Mouse (Mus musculus) liver, embryonic 12.5 days (tissue): ENCODE results near the gene H2al1a. TPM values are rescaled to one million over a fixed set of nuclear protein-coding genes. Genes with fewer than 3 reads are reported as not detected.
"Not testable (repeated sequence)": the region's sequence is repeated elsewhere in the genome, so short reads cannot be mapped to it uniquely, and the experiment has no call there.

Source experiments
- ATAC-seq: fragments of 200-750 bp; cut with Nextera tagmentation; 2 replicates; pipeline ENCODE4 v1.8.0; 2017; ENCODE audit warnings: moderate number of reproducible peaks, mild to moderate bottlenecking, moderate library complexity
- H3K27ac ChIP-seq: fragments of 300-500 bp; sonication (generic); 2 replicates; pipeline ENCODE4 v1.5.1; 2016; ENCODE audit warnings: mild to moderate bottlenecking
- H3K27me3 ChIP-seq: fragments of 300-500 bp; sonication (generic); replicated peaks from 2 replicates; pipeline ENCODE4 v1.6.1; 2016; ENCODE audit warnings: mild to moderate bottlenecking, moderate library complexity
- H3K36me3 ChIP-seq: fragments of 300-500 bp; sonication (generic); 2 replicates; pipeline ENCODE4 v1.6.1; 2016; ENCODE audit warnings: mild to moderate bottlenecking, moderate library complexity
- H3K4me1 ChIP-seq: fragments of 300-500 bp; sonication (generic); 2 replicates; pipeline ENCODE4 v1.6.1; 2016
- H3K4me2 ChIP-seq: fragments of 300-500 bp; sonication (generic); 2 replicates; pipeline ENCODE4 v1.6.1; 2016; ENCODE audit warnings: mild to moderate bottlenecking, moderate library complexity
- H3K4me3 ChIP-seq: fragments of 300-500 bp; sonication (generic); 2 replicates; pipeline ENCODE4 v1.5.1; 2016; ENCODE audit warnings: mild to moderate bottlenecking, moderate library complexity
- H3K9ac ChIP-seq: fragments of 300-500 bp; sonication (generic); 2 replicates; pipeline ENCODE4 v1.6.1; 2016; ENCODE audit warnings: mild to moderate bottlenecking, moderate library complexity
- H3K9me3 ChIP-seq: fragments of 300-500 bp; sonication (generic); replicated peaks from 2 replicates; pipeline ENCODE4 v1.6.1; 2016; ENCODE audit warnings: mild to moderate bottlenecking, moderate library complexity
- WGBS: fragments of 180-500 bp; shearing (Covaris S2); methylation state at CpG from one replicate; pipeline ENCODE4 v1.1.7; 2016; ENCODE audit not compliant: insufficient replicate concordance; 5-methylcytosine and 5-hydroxymethylcytosine counted together
- polyA plus RNA-seq: library from polyadenylated mRNA; unstranded; fragments of >200 nt; fragmentation: Nextera tagmentation; extraction: Ambion mirVana; gene quantifications from 2 replicates; pipeline ENCODE4 v1.2.1, GENCODE M21; 2016

Gene H2al1a
- polyA plus RNA-seq: not detected in 2 replicates

GRCm38 (mm10) chrX:11298957-11299356 is at the start of gene H2al1a:
Gene H2al1a (plus strand): TSS chrX:11299257.
- H3K4me2 ChIP-seq, H3K9me3 ChIP-seq, ATAC-seq, H3K4me1 ChIP-seq, H3K4me3 ChIP-seq, H3K27me3 ChIP-seq, H3K27ac ChIP-seq, H3K9ac ChIP-seq, H3K36me3 ChIP-seq: not testable (repeated sequence)
- WGBS: no CpG with 5 or more reads among the region's 3 CpGs

GRCm38 (mm10) chrX:11250155-11250554 is 48.9 kb upstream of the H2al1a start:
- ATAC-seq: no peak
- H3K4me3 ChIP-seq: no peak overlapping the region
- no peaks in the 10 kb centered on the region for H3K27me3 ChIP-seq
- H3K36me3 ChIP-seq: no peaks in the 10 kb centered on the region
- 37% methylated on average over 12 of the region's 12 CpGs for WGBS
- no peak overlapping the region for H3K4me2 ChIP-seq
- H3K9ac ChIP-seq: no peak overlapping the region
- no peaks in the 10 kb centered on the region for H3K9me3 ChIP-seq
- H3K27ac ChIP-seq: no peak overlapping the region
- H3K4me1 ChIP-seq: no peaks in the 10 kb centered on the region

- Histone ChIP-seq H3K9me3 (no peaks in the 10 kb centered on the region), H3K27me3 (no peaks in the 10 kb centered on the region), H3K9ac (no peak overlapping the region), H3K4me3 (no peak overlapping the region), H3K36me3 (no peaks in the 10 kb centered on the region), H3K27ac (no peak overlapping the region), H3K4me2 (no peak overlapping the region), H3K4me1 (no peaks in the 10 kb centered on the region)
- 38% methylated on average over 5 of the region's 5 CpGs for WGBS
- ATAC-seq: no peak
These were observed 45.0 kb upstream of the H2al1a start for GRCm38 (mm10) chrX:11254062-11254461.

GRCm38 (mm10) chrX:11254521-11255207 is 44.4 kb upstream of the H2al1a start:
- Histone ChIP-seq H3K27ac (no peak overlapping the region), H3K9ac (no peak overlapping the region), H3K4me1 (no peaks in the 10 kb centered on the region), H3K4me3 (no peak overlapping the region), H3K36me3 (no peaks in the 10 kb centered on the region), H3K4me2 (no peak overlapping the region), H3K27me3 (no peaks in the 10 kb centered on the region), H3K9me3 (no peaks in the 10 kb centered on the region)
- WGBS: 17% methylated on average over 11 of the region's 11 CpGs
- ATAC-seq: no peak

GRCm38 (mm10) chrX:11255564-11256360 is 43.3 kb upstream of the H2al1a start:
- H3K9ac ChIP-seq: no peak overlapping the region
- H3K27me3 ChIP-seq: no peaks in the 10 kb centered on the region
- WGBS: 35% methylated on average over 8 of the region's 8 CpGs
- H3K36me3 ChIP-seq: no peaks in the 10 kb centered on the region
- H3K4me3 ChIP-seq: no peak overlapping the region
- no peaks in the 10 kb centered on the region for H3K4me1 ChIP-seq
- H3K27ac ChIP-seq: no peak overlapping the region
- no peaks in the 10 kb centered on the region for H3K9me3 ChIP-seq
- no peak overlapping the region for H3K4me2 ChIP-seq
- no peak for ATAC-seq

- Histone ChIP-seq H3K9me3 (no peaks in the 10 kb centered on the region), H3K27me3 (peaks cover 6% of the 10 kb centered on the region; the same call in 1 of the 2 replicates), H3K4me2 (no peak overlapping the region), H3K27ac (no peak overlapping the region), H3K4me1 (no peaks in the 10 kb centered on the region), H3K9ac (no peak overlapping the region), H3K4me3 (no peak overlapping the region), H3K36me3 (no peaks in the 10 kb centered on the region)
- WGBS: 64% methylated on average over 8 of the region's 8 CpGs
- ATAC-seq: no peak
These were observed 34.1 kb upstream of the H2al1a start for GRCm38 (mm10) chrX:11264918-11265317.

- Histone ChIP-seq H3K4me2 (no peak overlapping the region), H3K9ac (no peak overlapping the region), H3K27me3 (0 out of 2 replicates have a peak, but pooled peaks cover 6% of the 10 kb centered on the region), H3K27ac (no peak overlapping the region), H3K36me3 (no peaks in the 10 kb centered on the region), H3K4me3 (no peak overlapping the region), H3K9me3 (no peaks in the 10 kb centered on the region), H3K4me1 (no peaks in the 10 kb centered on the region)
- 48% methylated on average over 7 of the region's 7 CpGs for WGBS
- no peak for ATAC-seq
These were observed 31.3 kb upstream of the H2al1a start for GRCm38 (mm10) chrX:11267791-11268190.

GRCm38 (mm10) chrX:11269074-11269473 is 30.0 kb upstream of the H2al1a start:
- Histone ChIP-seq H3K4me2 (no peak overlapping the region), H3K27me3 (0 out of 2 replicates have a peak, but pooled peaks cover 6% of the 10 kb centered on the region), H3K9ac (no peak overlapping the region), H3K36me3 (no peaks in the 10 kb centered on the region), H3K9me3 (no peaks in the 10 kb centered on the region), H3K27ac (no peak overlapping the region), H3K4me1 (no peaks in the 10 kb centered on the region), H3K4me3 (no peak overlapping the region)
- WGBS: 79% methylated on average over 3 of the region's 3 CpGs
- no peak for ATAC-seq

GRCm38 (mm10) chrX:11273190-11273589 is 25.9 kb upstream of the H2al1a start:
- ATAC-seq: no peak

GRCm38 (mm10) chrX:11277083-11277482 is 22.0 kb upstream of the H2al1a start:
- no peaks in the 10 kb centered on the region for H3K4me1 ChIP-seq
- WGBS: 66% methylated on average over 6 of the region's 6 CpGs
- H3K9me3 ChIP-seq: no peaks in the 10 kb centered on the region
- H3K9ac ChIP-seq: no peak overlapping the region
- H3K27ac ChIP-seq: no peak overlapping the region
- H3K27me3 ChIP-seq: no peaks in the 10 kb centered on the region
- H3K4me2 ChIP-seq: no peak overlapping the region
- no peak for ATAC-seq
- no peak overlapping the region for H3K4me3 ChIP-seq
- H3K36me3 ChIP-seq: no peaks in the 10 kb centered on the region

More at GRCm38 (mm10) chrX:11273190-11273589, 25.9 kb upstream of the H2al1a start:
- H3K27ac ChIP-seq: no peak overlapping the region
- H3K4me1 ChIP-seq: no peaks in the 10 kb centered on the region
- H3K27me3 ChIP-seq: no peaks in the 10 kb centered on the region
- H3K4me2 ChIP-seq: no peak overlapping the region
- H3K36me3 ChIP-seq: no peaks in the 10 kb centered on the region
- H3K9ac ChIP-seq: no peak overlapping the region
- H3K4me3 ChIP-seq: no peak overlapping the region
- WGBS: 50% methylated on average over 3 of the region's 3 CpGs
- H3K9me3 ChIP-seq: no peaks in the 10 kb centered on the region

- no peaks in the 10 kb centered on the region for H3K36me3 ChIP-seq
- 36% methylated on average over 2 of the region's 2 CpGs for WGBS
- no peaks in the 10 kb centered on the region for H3K9me3 ChIP-seq
- H3K27ac ChIP-seq: no peak overlapping the region
- H3K4me1 ChIP-seq: no peaks in the 10 kb centered on the region
- no peak overlapping the region for H3K4me3 ChIP-seq
- H3K9ac ChIP-seq: no peak overlapping the region
- ATAC-seq: no peak
- H3K27me3 ChIP-seq: no peaks in the 10 kb centered on the region
- no peak overlapping the region for H3K4me2 ChIP-seq
These were observed 18.3 kb upstream of the H2al1a start for GRCm38 (mm10) chrX:11280741-11281140.

GRCm38 (mm10) chrX:11288306-11288882 is 10.7 kb upstream of the H2al1a start:
- WGBS: 58% methylated on average over 14 of the region's 14 CpGs
- no peak overlapping the region for H3K4me3 ChIP-seq
- H3K27me3 ChIP-seq: 0 out of 2 replicates have a peak, but pooled peaks cover 8% of the 10 kb centered on the region
- no peaks in the 10 kb centered on the region for H3K36me3 ChIP-seq
- ATAC-seq: no peak
- no peaks in the 10 kb centered on the region for H3K9me3 ChIP-seq
- no peak overlapping the region for H3K27ac ChIP-seq
- H3K4me2 ChIP-seq: no peak overlapping the region
- H3K9ac ChIP-seq: no peak overlapping the region
- H3K4me1 ChIP-seq: no peaks in the 10 kb centered on the region
